Mouse (Mus musculus) urinary bladder, postnatal 14 days (tissue): Measurements from ENCODE around the gene Tnf.
"Not testable (repeated sequence)": the region's sequence is repeated elsewhere in the genome, so short reads cannot be mapped to it uniquely, and the experiment has no call there.

Source experiments
- DNase-seq: peaks from one replicate; pipeline ENCODE4 v3.0.0; 2021; ENCODE audit warnings: low spot score

Tnf gene

GRCm38 (mm10) chr17:35234090-35234489 lies 32.3 kb upstream of the Tnf start:
- DNase-seq: not testable (repeated sequence)

GRCm38 (mm10) chr17:35233114-35233980 lies 31.5 kb upstream of the Tnf start, which contains the start of gene Atp6v1g2:
Gene Atp6v1g2, plus strand, starts transcription at chr17:35233660.
- DNase-seq: no peak

- DNase-seq: no peak
Measured at GRCm38 (mm10) chr17:35232659-35233058, 30.9 kb upstream of the Tnf start.

DNA sequence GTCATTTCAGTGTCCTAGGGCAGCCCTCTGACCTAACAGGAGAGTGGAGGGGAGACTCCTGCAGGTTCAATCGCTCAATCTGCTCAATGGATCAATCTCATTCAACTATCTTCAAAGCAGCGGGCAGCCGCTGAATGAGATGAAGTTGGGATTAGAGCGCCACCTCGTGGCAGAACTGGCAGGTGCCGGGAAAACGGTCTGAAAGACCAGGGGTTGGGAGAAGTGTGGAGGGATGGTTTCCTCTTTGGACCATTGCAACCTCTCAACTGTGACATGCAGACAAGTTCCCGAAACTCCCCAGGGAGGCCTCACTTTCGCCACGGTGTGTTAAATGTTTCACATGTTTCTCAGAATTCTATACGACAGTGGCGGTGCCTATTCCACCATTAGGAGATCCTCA lies 30.2 kb upstream of the Tnf start:
- DNase-seq: peak; percentile 84

- no peak for DNase-seq
Measured at GRCm38 (mm10) chr17:35231022-35231421, 29.2 kb upstream of the Tnf start.

DNA sequence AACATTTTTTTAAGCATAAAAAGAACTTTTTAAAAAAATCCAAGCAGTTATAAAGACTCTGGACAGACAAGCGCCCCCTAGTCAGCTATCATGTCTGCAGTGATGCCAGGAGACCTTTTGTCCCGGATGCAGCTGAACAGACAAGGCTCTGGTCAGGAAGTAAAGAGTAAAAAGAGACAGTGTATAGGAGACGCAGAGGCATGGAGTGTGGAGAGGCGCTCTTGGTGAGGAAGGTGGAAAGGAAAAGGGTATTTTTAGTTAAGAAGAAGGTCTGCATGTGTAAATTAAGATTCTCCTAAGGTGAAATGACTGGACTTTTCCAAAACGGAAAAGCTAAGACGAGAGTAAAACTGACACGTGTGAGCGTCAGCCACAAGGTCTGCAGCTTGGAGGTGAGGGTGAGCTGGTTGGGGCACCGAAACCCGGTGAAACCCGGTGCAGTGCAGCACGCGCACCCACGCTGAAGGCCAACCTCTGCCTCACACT lies 24.8 kb upstream of the Tnf start:
- no peak for DNase-seq

DNA sequence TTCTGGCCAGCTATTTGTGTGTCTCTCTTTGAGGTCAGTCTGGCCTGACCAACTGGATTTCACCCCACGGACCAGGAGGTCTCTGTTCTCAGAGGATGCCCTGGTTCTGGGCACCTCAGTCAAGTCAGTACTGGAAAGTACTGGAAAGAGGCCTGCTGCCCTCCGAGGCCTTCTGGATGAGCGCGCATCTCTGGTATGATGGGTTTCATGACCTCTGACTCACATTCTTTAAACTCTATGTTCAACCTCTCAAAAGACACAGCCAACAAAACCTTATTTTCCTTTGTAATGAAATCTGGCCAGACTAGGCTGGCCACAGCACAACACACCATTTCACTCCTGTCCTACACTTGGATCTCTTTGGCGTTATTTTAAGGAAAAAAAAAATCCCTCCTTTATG lies 23.6 kb upstream of the Tnf start:
- no peak for DNase-seq

GRCm38 (mm10) chr17:35224641-35225040 lies 22.8 kb upstream of the Tnf start:
- no peak for DNase-seq

DNA sequence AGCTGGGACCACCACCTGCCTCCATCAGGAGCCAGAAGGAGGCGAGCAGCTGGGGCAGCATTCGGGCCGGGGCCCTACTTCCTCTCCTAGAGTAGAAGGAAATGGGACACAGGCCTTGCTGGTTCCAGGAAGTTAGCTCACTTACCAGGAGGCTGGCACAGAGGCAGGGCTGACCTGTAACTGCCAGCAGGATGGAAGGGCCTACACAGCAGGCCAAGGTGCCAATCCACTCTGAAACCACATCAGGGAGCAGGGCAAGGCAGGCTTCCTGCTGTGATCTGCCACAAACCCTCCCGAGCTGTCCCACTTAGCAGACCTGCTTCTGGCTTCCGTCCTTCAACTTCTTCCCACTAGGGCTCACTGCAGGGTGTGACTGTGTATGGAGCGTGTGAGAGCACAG lies 20.5 kb upstream of the Tnf start:
- no peak for DNase-seq

- DNase-seq: no peak
Measured at GRCm38 (mm10) chr17:35220156-35220952, 18.5 kb upstream of the Tnf start, which contains the start of gene Gm16181. Gene Gm16181, plus strand, starts transcription at chr17:35220834.

DNA sequence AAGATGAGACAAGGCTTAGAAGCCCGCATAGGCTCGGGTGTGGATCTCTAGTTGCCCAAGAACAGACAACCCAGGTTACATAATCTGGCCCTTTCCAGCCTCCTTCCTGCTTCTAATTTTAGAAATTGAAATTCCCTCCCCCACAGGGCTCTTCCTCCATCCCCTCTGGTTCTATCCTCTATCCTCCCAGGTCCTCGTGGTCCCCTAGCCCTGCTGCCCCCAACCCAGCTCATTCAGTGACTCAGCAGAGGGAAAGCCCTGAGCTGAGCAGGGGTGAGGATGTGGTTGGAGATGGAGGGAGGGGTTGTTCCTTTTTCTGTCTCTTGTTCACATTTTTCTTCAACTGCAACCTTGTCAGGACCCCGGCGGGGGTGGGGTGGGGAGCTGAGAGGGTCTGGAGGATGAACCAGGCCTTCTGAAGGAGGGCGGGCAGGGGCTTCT lies 17.8 kb upstream of the Tnf start:
- no peak for DNase-seq

DNA sequence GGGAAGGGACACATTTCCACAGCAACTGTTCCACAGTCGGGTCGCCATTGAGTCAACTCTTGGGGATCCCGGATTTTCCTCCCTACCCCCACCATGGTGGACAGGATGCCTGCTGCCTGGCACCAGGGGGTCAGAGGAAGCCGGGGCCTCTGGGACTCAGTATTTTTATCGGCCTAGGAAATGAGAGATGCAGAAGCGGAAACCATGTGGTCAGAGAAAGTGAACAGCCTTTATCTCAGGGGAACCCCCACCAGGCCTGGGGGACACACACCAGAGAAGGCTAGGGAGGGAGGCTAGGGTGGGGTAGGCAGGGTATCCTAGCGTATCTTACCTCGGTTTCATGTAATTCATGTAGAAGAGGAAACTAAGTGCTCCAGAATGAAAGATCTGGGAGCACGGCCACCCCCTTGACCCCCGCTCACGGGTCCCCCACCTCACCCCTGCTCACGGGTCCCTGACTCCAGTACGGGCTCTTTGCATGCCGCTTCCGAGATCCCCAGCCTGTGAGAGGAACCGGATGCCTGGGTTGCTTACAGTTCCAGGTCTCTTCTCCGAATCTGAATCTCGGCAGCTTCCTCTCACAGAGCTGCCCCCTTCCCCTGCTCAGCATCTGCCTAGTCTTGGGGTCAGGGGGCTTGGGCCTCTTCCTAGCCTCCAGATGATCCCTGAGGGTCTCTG lies 16.8 kb upstream of the Tnf start:
- DNase-seq: no peak

DNA sequence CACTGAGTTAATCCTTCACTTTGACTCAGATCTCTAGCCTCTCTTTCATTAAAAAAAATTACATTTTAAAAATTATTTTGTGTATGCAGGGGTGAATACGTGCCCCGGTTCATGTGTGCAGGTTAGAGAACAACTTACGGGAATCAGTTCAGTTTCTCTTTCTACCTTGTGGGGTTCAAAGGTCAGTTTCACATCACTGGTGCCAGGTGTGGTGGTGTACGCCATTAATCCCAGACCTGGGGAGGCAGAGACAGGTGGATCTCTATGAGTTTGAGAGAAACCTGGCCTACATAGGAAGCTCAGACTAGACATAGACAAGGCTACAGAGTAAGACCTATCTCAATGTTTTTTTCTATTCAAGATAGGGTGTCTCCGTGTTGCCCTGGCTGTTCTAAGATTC lies 11.3 kb upstream of the Tnf start:
- no peak for DNase-seq

DNA sequence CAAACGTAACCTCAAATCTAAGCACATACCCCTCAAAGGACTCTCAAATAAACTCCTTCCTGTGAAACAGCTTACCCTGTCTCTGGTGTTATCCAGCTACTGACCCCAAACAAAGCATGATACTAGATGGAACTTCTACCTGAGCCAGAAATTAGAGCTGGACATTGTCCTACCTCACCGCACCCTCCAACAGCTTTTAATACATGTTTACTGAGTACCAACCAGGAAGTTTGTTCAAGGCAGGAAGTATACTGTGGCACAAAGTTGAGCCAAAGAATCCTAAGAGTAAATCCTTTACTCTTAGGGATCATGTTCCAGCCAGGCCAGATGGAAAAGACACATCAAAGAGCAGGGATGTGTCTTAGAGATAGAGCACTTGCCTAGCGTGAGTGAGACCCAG lies 8.8 kb upstream of the Tnf start:
- DNase-seq: no peak

GRCm38 (mm10) chr17:35209785-35210535 lies 8.2 kb upstream of the Tnf start:
- no peak for DNase-seq

DNA sequence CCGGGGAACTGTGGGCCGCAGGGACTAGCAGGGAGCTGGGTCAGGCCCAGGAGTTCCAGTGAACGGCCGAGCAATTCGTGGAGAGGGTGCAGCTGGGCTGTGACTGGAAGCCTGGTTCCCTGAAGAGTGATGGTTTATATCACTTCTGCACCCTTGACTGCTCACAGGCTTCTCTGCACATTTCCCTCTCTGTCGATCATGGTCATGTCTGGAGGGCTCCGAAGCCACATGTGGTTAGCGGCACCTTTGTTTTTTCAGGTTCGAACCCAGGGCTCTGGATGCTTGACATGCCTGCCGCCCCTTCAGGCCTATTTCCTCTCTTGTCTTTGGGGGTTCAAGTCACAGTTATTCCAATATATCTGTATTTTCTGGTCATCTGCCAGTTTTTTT lies 3.6 kb upstream of the Tnf start:
- DNase-seq: no peak

GRCm38 (mm10) chr17:35204494-35205379 lies 2.9 kb upstream of the Tnf start, which contains the start of gene Lta:
Gene Lta, minus strand, starts transcription at chr17:35205351.
- DNase-seq: no peak

DNA sequence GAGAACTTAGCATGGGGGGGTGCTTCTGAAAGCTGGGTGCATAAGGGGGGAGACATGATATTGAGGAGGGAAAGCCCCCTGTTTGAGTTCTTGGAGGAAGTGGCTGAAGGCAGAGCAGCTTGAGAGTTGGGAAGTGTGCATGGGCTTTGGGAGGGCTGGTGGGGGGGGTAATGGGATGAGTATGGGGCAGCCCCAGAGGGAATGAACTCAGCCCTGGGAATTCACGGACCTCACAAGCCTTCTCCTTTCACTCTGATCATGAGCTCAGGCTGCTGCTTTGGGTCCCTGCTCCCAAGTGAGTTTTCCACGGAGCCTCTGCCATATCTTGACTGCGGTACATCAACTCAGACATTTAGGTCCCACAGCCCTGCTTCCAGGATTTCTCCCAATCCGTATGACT lies 635 bp upstream of the Tnf start:
- no peak for DNase-seq

- no peak for DNase-seq
Measured at GRCm38 (mm10) chr17:35201128-35201527, 679 bp downstream of the Tnf start.

DNA sequence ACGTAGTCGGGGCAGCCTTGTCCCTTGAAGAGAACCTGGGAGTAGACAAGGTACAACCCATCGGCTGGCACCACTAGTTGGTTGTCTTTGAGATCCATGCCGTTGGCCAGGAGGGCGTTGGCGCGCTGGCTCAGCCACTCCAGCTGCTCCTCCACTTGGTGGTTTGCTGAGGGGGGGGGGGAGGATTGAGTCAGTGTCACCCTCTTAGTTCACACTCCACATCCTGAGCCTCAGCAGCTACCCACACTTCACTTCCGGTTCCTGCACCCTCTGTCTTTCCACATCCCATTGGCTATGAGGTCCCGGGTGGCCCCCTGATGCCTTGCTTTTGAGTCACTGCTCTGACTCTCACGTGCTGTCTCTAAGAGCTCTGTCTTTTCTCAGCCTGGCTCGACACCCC lies 1.4 kb downstream of the Tnf start:
- DNase-seq: no peak

- DNase-seq: no peak
Measured at GRCm38 (mm10) chr17:35198946-35199345, 2.9 kb downstream of the Tnf start.
